Mouse (Mus musculus) mouse embryonic stem cell (cell line): Measurements from ENCODE around the gene Ciz1.

Experiments used
- in situ Hi-C, 2 experiments: fragments of 300-500 bp; cut with MboI; formaldehyde crosslinking; loops; 1 replicate in 1 of 2; 3 replicates in 1 of 2; pipeline ENCODE4 v1.14.3; 2019 to 2020; ENCODE audit warnings: low sequenced_read_pairs in 2 of 2, low pct_unique_long_range_greater_than_20kb in 1 of 2, mixed read lengths in 1 of 2; ENCODE audit not compliant: unreplicated experiment in 1 of 2

Gene Ciz1

GRCm38 (mm10) chr2:32396695-32397094 lies 44.6 kb downstream of the Ciz1 start:
- in situ Hi-C loops, result no loop called here

GRCm38 (mm10) chr2:32404663-32405062 lies 52.5 kb downstream of the Ciz1 start:
- in situ Hi-C loops, result loop anchor here (5.0 to 10.0 kb wide), 3 partner anchors 80 to 163 kb away; no protein-coding TSS in a partner anchor

GRCm38 (mm10) chr2:32407144-32407824 lies 55.2 kb downstream of the Ciz1 start:
- in situ Hi-C loops, result loop anchor here in 1 of 2 experiments (10.0 kb wide), 1 partner anchor 78 kb away; no protein-coding TSS in a partner anchor

DNA sequence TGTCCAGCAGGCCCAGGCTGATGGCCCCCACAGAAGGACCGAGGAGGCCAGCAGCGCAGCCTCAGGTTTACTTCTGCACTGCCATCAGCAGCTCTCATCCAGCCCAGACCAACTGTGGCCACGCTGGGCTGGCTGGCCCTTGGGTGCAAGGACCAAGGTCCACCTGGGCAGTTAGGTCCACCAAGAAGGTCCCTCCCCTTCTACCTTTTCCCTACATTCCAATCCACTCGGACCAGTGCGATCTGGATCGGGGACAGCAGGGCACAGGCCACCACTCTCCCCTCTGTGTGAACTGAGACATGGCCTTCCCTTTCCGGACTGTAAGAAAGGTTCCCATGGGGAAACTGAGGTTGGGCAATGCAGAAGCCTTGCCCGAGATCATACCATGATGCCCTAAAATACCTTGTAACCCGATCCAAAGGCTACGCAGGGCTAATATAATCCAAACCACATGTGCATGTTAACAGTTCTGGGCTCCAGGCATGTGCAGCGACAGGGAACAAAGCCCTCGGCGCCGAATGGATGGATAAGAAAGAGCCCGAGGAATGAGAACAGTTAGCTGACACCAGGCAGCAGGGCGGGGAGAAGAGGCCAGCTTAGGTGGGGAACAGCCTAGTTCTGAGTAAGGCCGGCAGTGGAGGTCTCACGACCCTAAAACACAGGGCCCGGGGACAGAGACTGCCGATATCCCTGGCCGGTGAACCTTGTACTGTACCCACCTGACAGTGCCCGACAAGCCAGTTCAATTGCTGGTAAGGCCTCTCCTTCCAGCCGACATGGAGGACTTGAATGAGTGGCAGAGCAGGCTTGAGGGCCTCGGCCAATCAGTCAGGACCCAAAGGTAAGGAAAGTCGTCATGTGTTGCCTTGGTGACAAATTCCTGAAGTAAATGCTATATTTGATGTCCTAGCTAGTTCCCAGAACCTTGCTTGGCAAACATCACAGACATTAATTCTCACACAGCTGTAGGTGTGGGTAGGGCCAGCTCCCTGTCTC lies 56.6 kb downstream of the Ciz1 start:
- in situ Hi-C loops, result loop anchor here in 1 of 2 experiments (10.0 kb wide), 1 partner anchor 76 kb away; no protein-coding TSS in a partner anchor

- in situ Hi-C loops, result no loop called here
Measured at GRCm38 (mm10) chr2:32411407-32411806, 59.3 kb downstream of the Ciz1 start.

- in situ Hi-C loops, result no loop called here
Measured at GRCm38 (mm10) chr2:32412742-32413531, 60.8 kb downstream of the Ciz1 start.

GRCm38 (mm10) chr2:32413936-32414335 lies 61.8 kb downstream of the Ciz1 start:
- in situ Hi-C loops, result no loop called here

GRCm38 (mm10) chr2:32415801-32416200 lies 63.7 kb downstream of the Ciz1 start:
- in situ Hi-C loops, result no loop called here

GRCm38 (mm10) chr2:32416556-32416955 lies 64.4 kb downstream of the Ciz1 start:
- in situ Hi-C loops, result no loop called here

GRCm38 (mm10) chr2:32417486-32417885 lies 65.4 kb downstream of the Ciz1 start:
- in situ Hi-C loops, result no loop called here

- in situ Hi-C loops, result no loop called here
Measured at GRCm38 (mm10) chr2:32418430-32419151, 66.5 kb downstream of the Ciz1 start.

DNA sequence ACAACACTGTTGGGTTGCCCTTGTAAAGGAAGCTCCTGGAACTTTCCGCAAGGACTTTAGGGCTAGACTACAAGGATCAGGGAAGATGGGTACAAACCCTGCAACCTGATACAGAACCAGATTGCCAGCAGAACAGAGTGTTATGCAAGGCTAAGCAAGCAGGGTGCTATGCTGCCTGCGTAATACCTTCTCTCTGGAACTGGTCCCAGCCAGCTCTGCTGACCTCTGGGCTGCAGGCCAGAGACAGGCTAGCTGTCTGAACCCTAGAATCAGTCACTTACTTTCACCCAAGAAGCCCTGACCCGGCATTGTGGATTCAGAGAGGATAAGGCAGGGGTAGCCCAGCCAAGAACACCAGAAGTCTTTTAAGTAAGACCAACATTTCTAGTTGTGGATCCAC lies 67.2 kb downstream of the Ciz1 start:
- in situ Hi-C loops, result no loop called here

GRCm38 (mm10) chr2:32420066-32420608 lies 68.0 kb downstream of the Ciz1 start:
- in situ Hi-C loops, result no loop called here

DNA sequence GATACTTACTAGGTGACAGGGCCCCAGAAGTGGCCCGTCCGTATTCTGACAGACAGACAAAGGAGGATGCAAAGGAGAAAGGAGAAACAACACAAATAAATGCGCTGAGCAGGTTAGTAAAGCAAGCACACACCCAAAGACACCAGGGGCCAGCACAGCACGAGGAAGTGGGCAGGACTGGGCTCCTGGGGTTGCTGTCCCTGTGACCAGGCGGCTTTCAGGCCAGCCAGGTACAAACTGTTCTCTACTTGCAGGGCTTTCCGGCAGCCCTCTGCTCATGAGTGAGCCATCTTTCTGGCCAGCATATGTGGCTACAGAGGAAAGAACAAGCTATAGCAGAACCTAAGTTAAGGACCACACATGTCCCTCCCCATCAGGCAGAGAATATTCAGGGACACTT lies 68.5 kb downstream of the Ciz1 start:
- in situ Hi-C loops, result no loop called here

DNA sequence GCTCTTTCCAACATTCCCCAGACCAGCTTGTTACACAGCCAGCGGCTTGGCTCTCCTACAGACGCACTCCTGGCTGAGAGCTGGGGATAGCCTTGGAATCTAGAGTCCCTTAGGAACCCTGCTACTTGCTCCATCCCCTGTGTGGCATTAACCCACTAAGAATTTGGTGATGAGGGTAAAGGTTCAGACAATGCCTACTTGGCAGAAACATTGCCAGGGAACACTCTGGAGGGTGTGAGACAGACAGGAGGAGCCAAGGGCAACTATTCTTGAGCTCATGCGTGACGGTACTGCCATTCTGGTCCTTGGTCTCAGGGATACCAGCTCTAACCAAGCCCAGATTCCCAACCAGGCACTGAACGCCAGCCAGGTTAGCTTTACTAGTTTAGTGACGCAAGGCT lies 69.7 kb downstream of the Ciz1 start:
- in situ Hi-C loops, result no loop called here

DNA sequence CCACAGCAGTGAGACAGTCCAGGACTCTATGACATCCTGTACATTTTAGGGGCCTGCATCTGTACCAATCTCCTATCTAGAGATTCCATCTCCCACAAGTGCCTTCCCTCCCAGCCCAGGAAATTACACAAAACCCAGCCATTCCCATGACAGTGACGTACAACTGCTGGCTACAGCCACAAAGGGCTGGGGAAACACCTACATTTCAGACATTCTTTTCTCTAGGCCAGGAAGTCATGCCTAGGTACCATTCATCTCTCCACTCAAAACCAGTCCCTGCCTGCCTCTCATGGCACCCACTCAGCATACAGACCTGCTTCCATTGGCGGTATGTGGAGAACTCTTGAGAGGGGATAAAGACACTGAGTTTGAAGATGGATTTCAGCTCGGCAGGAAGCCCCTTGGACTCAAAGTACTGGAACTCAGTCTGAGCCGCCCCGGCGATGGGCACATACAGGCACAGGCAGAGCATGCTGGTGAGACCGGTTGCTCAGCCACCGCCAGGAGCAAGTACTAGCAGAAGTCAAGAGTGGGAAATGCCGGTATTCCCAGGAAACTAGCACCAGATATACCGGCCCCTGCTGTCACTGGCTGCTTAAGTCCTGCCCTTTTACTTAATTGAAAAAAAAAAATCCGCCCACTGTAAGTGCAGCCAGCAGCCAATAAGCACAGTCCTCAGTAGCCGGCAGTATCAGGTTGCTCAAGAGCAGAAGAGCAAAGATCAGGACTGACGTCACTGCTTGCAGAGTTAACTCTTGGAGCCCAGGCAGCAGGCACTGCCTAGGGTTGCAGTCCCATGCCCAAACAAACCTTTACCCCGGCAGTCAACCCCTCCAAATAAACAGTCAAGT lies 71.6 kb downstream of the Ciz1 start:
- in situ Hi-C loops, result no loop called here

GRCm38 (mm10) chr2:32424796-32425195 lies 72.7 kb downstream of the Ciz1 start:
- in situ Hi-C loops, result no loop called here
